Mouse (Mus musculus): ENCODE results near the gene Tab1. TPM values are rescaled to one million over a fixed set of nuclear protein-coding genes. Genes with fewer than 3 reads are reported as not detected.
"Not testable (repeated sequence)": the region's sequence is repeated elsewhere in the genome, so short reads cannot be mapped to it uniquely, and the experiment has no call there.

Tab1 gene
- polyA plus RNA-seq, 1 experiment from 2014 or later, result 29.9 TPM

GRCm38 (mm10) chr15:80114414-80114813 is 18.5 kb upstream of the Tab1 start:
- ATAC-seq (replicated peaks; ENCODE audit: extremely low read depth, insufficient read depth, low FRiP score), result no peak
- Histone ChIP-seq H3K9me3 (replicated peaks; ENCODE audit: control insufficient read depth, low read length) (peaks cover 4% of the 10 kb centered on the region; the same call in 1 of the 2 replicates), H3K4me2 (ENCODE audit: low read depth, low read length) (no peak overlapping the region), H3K4me3 (ENCODE audit: low read length) (no peak overlapping the region), H3K27me3 (ENCODE audit: control insufficient read depth, insufficient read depth, low read length) (no peaks in the 10 kb centered on the region), H3K4me1 (ENCODE audit: control insufficient read depth, insufficient read depth, low read length) (no peaks in the 10 kb centered on the region), H3K36me3 (ENCODE audit: control insufficient read depth, insufficient read depth) (no peaks in the 10 kb centered on the region), H3K27ac (ENCODE audit: low read length) (no peak overlapping the region), H3K9ac (ENCODE audit: low read length) (no peak overlapping the region)
- WGBS, result 92% methylated on average over 7 of the region's 7 CpGs

DNA sequence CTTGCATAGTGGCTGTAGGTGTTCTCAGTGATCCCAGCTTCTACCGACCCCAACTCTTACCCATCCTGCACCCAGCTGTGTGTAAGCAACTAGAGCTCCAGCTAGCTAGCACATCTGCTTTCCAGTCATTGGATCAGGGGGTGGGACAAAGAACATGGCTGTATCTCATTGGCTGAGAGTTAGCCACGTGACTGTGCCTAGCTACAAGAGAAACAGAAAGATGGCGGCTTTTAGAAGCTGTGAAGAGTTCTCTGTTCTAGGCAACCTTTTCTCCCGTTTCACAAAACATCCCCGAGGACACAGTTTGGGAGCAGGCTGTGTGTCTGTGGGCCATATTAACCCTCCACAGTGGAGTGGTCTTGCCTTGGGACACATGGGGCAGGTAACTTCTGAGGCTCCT is 17.7 kb upstream of the Tab1 start:
- no peak overlapping the region for H3K4me3 ChIP-seq (ENCODE audit: low read length)
- no peak for ATAC-seq (replicated peaks; ENCODE audit: extremely low read depth, insufficient read depth, low FRiP score)
- no peak overlapping the region for H3K27ac ChIP-seq (ENCODE audit: low read length)
- H3K4me1 ChIP-seq (ENCODE audit: control insufficient read depth, insufficient read depth, low read length), result no peaks in the 10 kb centered on the region
- no peaks in the 10 kb centered on the region for H3K36me3 ChIP-seq (ENCODE audit: control insufficient read depth, insufficient read depth)
- no peak overlapping the region for H3K4me2 ChIP-seq (ENCODE audit: low read depth, low read length)
- no peak overlapping the region for H3K9ac ChIP-seq (ENCODE audit: low read length)
- H3K9me3 ChIP-seq (replicated peaks; ENCODE audit: control insufficient read depth, low read length), result peaks cover 4% of the 10 kb centered on the region; the same call in 1 of the 2 replicates
- 57% methylated on average over 5 of the region's 5 CpGs for WGBS
- no peaks in the 10 kb centered on the region for H3K27me3 ChIP-seq (ENCODE audit: control insufficient read depth, insufficient read depth, low read length)

DNA sequence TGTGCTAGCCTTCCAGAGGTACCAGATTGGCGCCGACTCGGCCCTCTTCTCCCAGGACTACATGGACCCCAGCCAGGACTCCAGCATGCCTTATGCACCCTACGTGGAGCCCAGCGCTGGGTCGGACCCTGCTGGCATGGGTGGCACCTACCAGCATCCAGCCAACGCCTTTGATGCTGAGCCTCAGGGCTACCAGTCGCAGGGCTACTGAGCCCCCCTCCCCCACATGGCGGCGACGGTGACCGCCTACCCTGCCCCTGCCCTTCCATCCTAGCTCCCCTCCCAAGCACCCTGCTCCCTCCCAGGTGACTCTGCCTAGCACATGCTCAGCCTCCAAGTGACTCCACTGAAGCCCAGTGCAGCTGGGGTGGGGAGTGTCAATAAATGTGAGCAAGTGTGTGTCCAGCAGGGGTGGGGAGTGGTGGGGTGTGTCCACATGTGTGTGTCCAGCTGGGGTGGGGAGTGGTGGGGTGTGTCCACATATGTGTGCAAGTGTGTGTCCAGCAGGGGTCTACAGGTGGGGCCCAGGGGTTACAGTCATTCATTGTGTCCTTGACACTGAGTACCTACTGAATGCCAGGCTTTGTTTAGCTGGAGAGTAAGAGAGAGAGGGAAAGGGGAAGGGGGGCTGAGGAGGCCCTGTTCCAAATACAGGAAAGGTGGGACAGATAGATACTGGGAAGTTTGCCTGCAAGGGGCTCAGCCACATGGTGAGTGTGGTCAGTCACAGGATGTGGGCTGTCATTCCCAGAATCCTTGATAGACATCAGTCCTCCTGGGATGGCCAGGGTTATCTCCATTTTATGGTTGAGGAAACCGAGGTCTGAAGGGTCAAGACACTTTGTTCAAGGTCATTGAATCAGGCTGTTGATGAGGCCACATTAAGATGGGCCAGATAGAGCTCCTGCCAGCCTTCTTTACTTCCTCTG is 16.8 kb upstream of the Tab1 start:
- H3K27me3 ChIP-seq (ENCODE audit: control insufficient read depth, insufficient read depth, low read length), result no peaks in the 10 kb centered on the region
- no peak overlapping the region for H3K27ac ChIP-seq (ENCODE audit: low read length)
- H3K4me2 ChIP-seq (ENCODE audit: low read depth, low read length), result no peak overlapping the region
- no peaks in the 10 kb centered on the region for H3K4me1 ChIP-seq (ENCODE audit: control insufficient read depth, insufficient read depth, low read length)
- no peak overlapping the region for H3K4me3 ChIP-seq (ENCODE audit: low read length)
- H3K9ac ChIP-seq (ENCODE audit: low read length), result no peak overlapping the region
- no peaks in the 10 kb centered on the region for H3K36me3 ChIP-seq (ENCODE audit: control insufficient read depth, insufficient read depth)
- WGBS, result 63% methylated on average over 13 of the region's 13 CpGs
- H3K9me3 ChIP-seq (replicated peaks; ENCODE audit: control insufficient read depth, low read length), result peaks cover 4% of the 10 kb centered on the region; the same call in 1 of the 2 replicates
- ATAC-seq (replicated peaks; ENCODE audit: extremely low read depth, insufficient read depth, low FRiP score), result no peak

GRCm38 (mm10) chr15:80117154-80117553 is 15.8 kb upstream of the Tab1 start:
- H3K9me3 ChIP-seq (replicated peaks; ENCODE audit: control insufficient read depth, low read length), result peaks cover 4% of the 10 kb centered on the region; the same call in 1 of the 2 replicates
- WGBS, result 61% methylated on average over 8 of the region's 8 CpGs
- no peaks in the 10 kb centered on the region for H3K27me3 ChIP-seq (ENCODE audit: control insufficient read depth, insufficient read depth, low read length)
- H3K9ac ChIP-seq (ENCODE audit: low read length), result no peak overlapping the region
- H3K4me3 ChIP-seq (ENCODE audit: low read length), result no peak overlapping the region
- no peak overlapping the region for H3K27ac ChIP-seq (ENCODE audit: low read length)
- no peaks in the 10 kb centered on the region for H3K4me1 ChIP-seq (ENCODE audit: control insufficient read depth, insufficient read depth, low read length)
- ATAC-seq (replicated peaks; ENCODE audit: extremely low read depth, insufficient read depth, low FRiP score), result no peak
- H3K36me3 ChIP-seq (ENCODE audit: control insufficient read depth, insufficient read depth), result no peaks in the 10 kb centered on the region
- H3K4me2 ChIP-seq (ENCODE audit: low read depth, low read length), result no peak overlapping the region

DNA sequence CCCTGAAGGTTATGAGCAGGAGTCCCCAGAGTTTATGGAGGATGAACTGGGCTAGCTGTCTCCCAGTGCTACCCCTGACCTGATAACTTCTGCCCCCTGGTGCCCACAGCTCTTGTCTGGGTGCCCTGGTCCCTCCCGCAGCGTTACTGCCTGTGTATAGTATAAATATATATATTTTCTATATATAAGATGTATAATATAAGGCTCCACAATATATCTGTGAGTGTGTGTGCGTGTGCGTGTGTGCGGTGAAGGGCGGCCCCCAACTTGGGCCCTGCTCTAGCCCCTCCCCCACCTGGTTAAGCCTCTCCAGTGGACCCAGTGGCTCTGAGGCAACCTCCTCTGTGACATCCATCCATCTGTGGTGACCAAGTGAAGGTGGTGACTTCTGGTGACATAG is 13.9 kb upstream of the Tab1 start:
- 89% methylated on average over 6 of the region's 6 CpGs for WGBS
- H3K4me1 ChIP-seq (ENCODE audit: control insufficient read depth, insufficient read depth, low read length), result no peaks in the 10 kb centered on the region
- H3K9ac ChIP-seq (ENCODE audit: low read length), result no peak overlapping the region
- no peak overlapping the region for H3K4me2 ChIP-seq (ENCODE audit: low read depth, low read length)
- no peaks in the 10 kb centered on the region for H3K27me3 ChIP-seq (ENCODE audit: control insufficient read depth, insufficient read depth, low read length)
- no peak for ATAC-seq (replicated peaks; ENCODE audit: extremely low read depth, insufficient read depth, low FRiP score)
- no peaks in the 10 kb centered on the region for H3K36me3 ChIP-seq (ENCODE audit: control insufficient read depth, insufficient read depth)
- H3K27ac ChIP-seq (ENCODE audit: low read length), result no peak overlapping the region
- H3K9me3 ChIP-seq (replicated peaks; ENCODE audit: control insufficient read depth, low read length), result no peaks in the 10 kb centered on the region
- H3K4me3 ChIP-seq (ENCODE audit: low read length), result no peak overlapping the region

- H3K27me3 ChIP-seq (ENCODE audit: control insufficient read depth, insufficient read depth, low read length), result no peaks in the 10 kb centered on the region
- 90% methylated on average over 9 of the region's 9 CpGs for whole genome bisulfite sequencing
Measured at GRCm38 (mm10) chr15:80121721-80122325, 11.1 kb upstream of the Tab1 start.

DNA sequence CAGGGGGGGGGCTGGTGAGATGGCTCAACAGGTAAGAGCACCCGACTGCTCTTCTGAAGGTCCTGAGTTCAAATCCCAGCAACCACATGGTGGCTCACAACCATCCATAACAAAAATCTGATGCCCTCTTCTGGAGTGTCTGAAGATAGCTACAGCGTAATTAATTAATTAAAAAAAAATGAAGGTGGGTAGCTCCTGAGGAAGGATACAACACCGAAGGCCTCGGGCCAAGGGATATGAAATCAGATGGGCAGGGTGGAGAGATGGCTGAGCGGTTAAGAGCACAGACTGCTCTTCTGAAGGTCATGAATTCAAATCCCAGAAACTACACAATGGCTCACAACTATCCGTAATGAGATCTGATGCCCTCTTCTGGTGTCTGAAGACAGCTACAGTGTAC is 10.5 kb upstream of the Tab1 start:
- not testable (repeated sequence) for H3K4me2 ChIP-seq (ENCODE audit: low read depth, low read length); H3K27ac ChIP-seq (ENCODE audit: low read length); H3K4me1 ChIP-seq (ENCODE audit: control insufficient read depth, insufficient read depth, low read length); H3K27me3 ChIP-seq (ENCODE audit: control insufficient read depth, insufficient read depth, low read length); H3K9me3 ChIP-seq (replicated peaks; ENCODE audit: control insufficient read depth, low read length); H3K4me3 ChIP-seq (ENCODE audit: low read length); H3K36me3 ChIP-seq (ENCODE audit: control insufficient read depth, insufficient read depth); ATAC-seq (replicated peaks; ENCODE audit: extremely low read depth, insufficient read depth, low FRiP score); H3K9ac ChIP-seq (ENCODE audit: low read length)
- 90% methylated on average over 6 of the region's 6 CpGs for WGBS

More at GRCm38 (mm10) chr15:80121721-80122325, 11.1 kb upstream of the Tab1 start:
- ATAC-seq (replicated peaks; ENCODE audit: extremely low read depth, insufficient read depth, low FRiP score), result no peak
- Histone ChIP-seq H3K4me1 (ENCODE audit: control insufficient read depth, insufficient read depth, low read length) (0 out of 2 replicates have a peak, but pooled peaks cover 2% of the 10 kb centered on the region), H3K4me2 (ENCODE audit: low read depth, low read length) (no peak overlapping the region), H3K36me3 (ENCODE audit: control insufficient read depth, insufficient read depth) (no peaks in the 10 kb centered on the region), H3K4me3 (ENCODE audit: low read length) (no peak overlapping the region), H3K9ac (ENCODE audit: low read length) (no peak overlapping the region), H3K9me3 (replicated peaks; ENCODE audit: control insufficient read depth, low read length) (no peaks in the 10 kb centered on the region), H3K27ac (ENCODE audit: low read length) (no peak overlapping the region)

- Histone ChIP-seq H3K4me1 (ENCODE audit: control insufficient read depth, insufficient read depth, low read length) (0 out of 2 replicates have a peak, but pooled peaks cover 2% of the 10 kb centered on the region), H3K27me3 (ENCODE audit: control insufficient read depth, insufficient read depth, low read length) (no peaks in the 10 kb centered on the region), H3K9ac (ENCODE audit: low read length) (no peak overlapping the region), H3K36me3 (ENCODE audit: control insufficient read depth, insufficient read depth) (no peaks in the 10 kb centered on the region), H3K27ac (ENCODE audit: low read length) (no peak overlapping the region), H3K4me2 (ENCODE audit: low read depth, low read length) (no peak overlapping the region), H3K9me3 (replicated peaks; ENCODE audit: control insufficient read depth, low read length) (no peaks in the 10 kb centered on the region), H3K4me3 (ENCODE audit: low read length) (no peak overlapping the region)
- no peak for ATAC-seq (replicated peaks; ENCODE audit: extremely low read depth, insufficient read depth, low FRiP score)
- WGBS, result 79% methylated on average over 4 of the region's 4 CpGs
Measured at GRCm38 (mm10) chr15:80124651-80125050, 8.3 kb upstream of the Tab1 start.

DNA sequence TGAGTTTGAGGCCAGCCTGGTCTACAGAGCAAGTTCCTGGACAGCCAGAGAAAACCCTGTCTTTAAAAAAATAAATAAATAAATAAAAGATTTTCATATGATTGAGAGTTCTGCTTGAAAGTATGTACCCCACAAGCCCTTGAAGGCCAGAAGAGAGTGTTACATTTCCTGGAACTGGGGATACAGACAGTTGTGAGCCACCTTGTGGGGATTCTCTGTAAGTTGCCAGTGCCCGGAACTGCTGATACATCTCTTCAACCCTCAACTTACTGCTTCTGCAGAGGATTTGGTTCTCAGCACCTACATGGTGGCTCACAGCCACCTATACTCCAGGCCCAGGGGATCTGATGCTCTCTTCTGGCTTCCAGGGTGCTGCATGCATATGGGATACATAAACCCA is 5.7 kb upstream of the Tab1 start:
- H3K4me2 ChIP-seq (ENCODE audit: low read depth, low read length), result no peak overlapping the region
- H3K27ac ChIP-seq (ENCODE audit: low read length), result no peak overlapping the region
- WGBS, result 29% methylated on average over 1 of the region's 1 CpGs
- H3K36me3 ChIP-seq (ENCODE audit: control insufficient read depth, insufficient read depth), result no peaks in the 10 kb centered on the region
- H3K9ac ChIP-seq (ENCODE audit: low read length), result no peak overlapping the region
- H3K4me1 ChIP-seq (ENCODE audit: control insufficient read depth, insufficient read depth, low read length), result 0 out of 2 replicates have a peak, but pooled peaks cover 2% of the 10 kb centered on the region
- H3K9me3 ChIP-seq (replicated peaks; ENCODE audit: control insufficient read depth, low read length), result no peaks in the 10 kb centered on the region
- ATAC-seq (replicated peaks; ENCODE audit: extremely low read depth, insufficient read depth, low FRiP score), result no peak
- H3K27me3 ChIP-seq (ENCODE audit: control insufficient read depth, insufficient read depth, low read length), result no peaks in the 10 kb centered on the region
- no peak overlapping the region for H3K4me3 ChIP-seq (ENCODE audit: low read length)

Measured in heart, embryonic 16.5 days (tissue).